Mouse (Mus musculus) layer of hippocampus, adult 8-10 months (tissue): ENCODE data around the gene Rnf41. TPM values are rescaled to one million over a fixed set of nuclear protein-coding genes. Genes with fewer than 3 reads are reported as not detected.

Source experiments
- DNase-seq, 2 experiments: peaks; one replicate each; pipeline ENCODE4 v3.0.0; 2022; ENCODE audit warnings: low spot score in 2 of 2
- total RNA-seq, 4 experiments: library from RNA; stranded (reverse); gene quantifications; 2 replicates each; pipeline ENCODE4 v1.2.4; 2022

Gene Rnf41
- total RNA-seq: 10 to 100 TPM; 71.7 to 79.9 (median 75.7) TPM

GRCm38 (mm10) chr10:128411211-128412054, at the start of gene Rnf41, which contains the start of gene Nabp2:
Gene Rnf41, plus strand, starts transcription at chr10:128411657.
Gene Nabp2, minus strand, starts transcription at chr10:128411492.
- DNase-seq: peak; percentile 94

GRCm38 (mm10) chr10:128361836-128362235, 49.6 kb upstream of the Rnf41 start:
- no peak for DNase-seq

GRCm38 (mm10) chr10:128362568-128362967, 48.9 kb upstream of the Rnf41 start:
- DNase-seq: no peak

GRCm38 (mm10) chr10:128367899-128368401, 43.5 kb upstream of the Rnf41 start:
- DNase-seq: no peak

- peak; percentile 92 to 94 for DNase-seq
Observed at GRCm38 (mm10) chr10:128368402-128369217, 42.8 kb upstream of the Rnf41 start, which contains the start of gene Coq10a. Gene Coq10a, minus strand, starts transcription at chr10:128368997.

GRCm38 (mm10) chr10:128369218-128369543, 42.3 kb upstream of the Rnf41 start:
- no peak for DNase-seq

GRCm38 (mm10) chr10:128369599-128369998, 41.9 kb upstream of the Rnf41 start:
- DNase-seq: no peak

GRCm38 (mm10) chr10:128370021-128370420, 41.4 kb upstream of the Rnf41 start:
- DNase-seq: no peak

GRCm38 (mm10) chr10:128370601-128371000, 40.9 kb upstream of the Rnf41 start:
- no peak for DNase-seq

- no peak for DNase-seq
Observed at GRCm38 (mm10) chr10:128372142-128372541, 39.3 kb upstream of the Rnf41 start.

- no peak for DNase-seq
Observed at GRCm38 (mm10) chr10:128372989-128373748, 38.3 kb upstream of the Rnf41 start.

GRCm38 (mm10) chr10:128374393-128374792, 37.1 kb upstream of the Rnf41 start:
- DNase-seq: no peak

- DNase-seq: no peak
Observed at GRCm38 (mm10) chr10:128376099-128376454, 35.4 kb upstream of the Rnf41 start.

GRCm38 (mm10) chr10:128376455-128377211, 34.8 kb upstream of the Rnf41 start, which contains the start of gene Ankrd52:
Gene Ankrd52, plus strand, starts transcription at chr10:128377115.
- DNase-seq: peak in 1 of 2 experiments; percentile 72

- peak in 1 of 2 experiments; percentile 41 for DNase-seq
Observed at GRCm38 (mm10) chr10:128377222-128377939, 34.1 kb upstream of the Rnf41 start.

- DNase-seq: no peak
Observed at GRCm38 (mm10) chr10:128377940-128378448, 33.5 kb upstream of the Rnf41 start.

GRCm38 (mm10) chr10:128378462-128378861, 33.0 kb upstream of the Rnf41 start:
- DNase-seq: no peak

GRCm38 (mm10) chr10:128379260-128379659, 32.2 kb upstream of the Rnf41 start:
- DNase-seq: no peak

GRCm38 (mm10) chr10:128380565-128380964, 30.9 kb upstream of the Rnf41 start:
- no peak for DNase-seq

- no peak for DNase-seq
Observed at GRCm38 (mm10) chr10:128382482-128382881, 29.0 kb upstream of the Rnf41 start.
